Mouse (Mus musculus): Measurements from ENCODE around the gene Gm14391.
"Not testable (repeated sequence)": the region's sequence is repeated elsewhere in the genome, so short reads cannot be mapped to it uniquely, and the experiment has no call there.

GRCm38 (mm10) chr2:175161438-175161837, 45.3 kb downstream of the Gm14391 start:
- not testable (repeated sequence) for TF ChIP-seq CTCF (IDR thresholded peaks at IDR 0.05; ENCODE audit: control insufficient read depth, insufficient read depth, insufficient replicate concordance, low read depth, low read length); POLR2A (IDR thresholded peaks at IDR 0.05; ENCODE audit: control insufficient read depth, low read depth, low read length)

Data from testis, adult 2 months (tissue).